Mouse (Mus musculus): Measurements from ENCODE around the gene Sirt2.

GRCm38 (mm10) chr7:28766910-28767309, 375 bp downstream of the Sirt2 start:
- TF ChIP-seq CTCF (IDR thresholded peaks at IDR 0.05; ENCODE audit: low read depth) (no peak), EP300 (IDR thresholded peaks at IDR 0.05; ENCODE audit: low read depth) (no peak)
